Mouse (Mus musculus) midbrain, embryonic 14.5 days (tissue): ENCODE results near the gene Sft2d2. TPM values are rescaled to one million over a fixed set of nuclear protein-coding genes. Genes with fewer than 3 reads are reported as not detected.

Experiments used
- ATAC-seq: fragments of 200-750 bp; cut with Nextera tagmentation; 2 replicates; pipeline ENCODE4 v1.8.0; 2017; ENCODE audit warnings: moderate number of reproducible peaks, moderate library complexity; ENCODE audit not compliant: low FRiP score, low TSS enrichment
- DNase-seq: peaks from one replicate; pipeline ENCODE4 v3.0.0-alpha.2; 2015
- H3K27ac ChIP-seq: fragments of 300-500 bp; sonication (generic); replicated peaks from 2 replicates; pipeline ENCODE4 v1.5.1; 2014; ENCODE audit warnings: mild to moderate bottlenecking, low read depth, low read length, moderate library complexity
- H3K27me3 ChIP-seq: fragments of 300-500 bp; sonication (generic); 2 replicates; pipeline ENCODE4 v1.6.1; 2014; ENCODE audit warnings: low read length, control low read depth, mixed read lengths; ENCODE audit not compliant: control insufficient read depth, insufficient read depth
- H3K36me3 ChIP-seq: fragments of 300-500 bp; sonication (generic); 2 replicates; pipeline ENCODE4 v1.6.1; 2014; ENCODE audit warnings: low read length, control low read depth; ENCODE audit not compliant: control insufficient read depth, insufficient read depth
- H3K4me1 ChIP-seq: fragments of 300-500 bp; sonication (generic); 2 replicates; pipeline ENCODE4 v1.6.1; 2014; ENCODE audit warnings: mild to moderate bottlenecking, antibody characterized with exemption, low read length, control low read depth; ENCODE audit not compliant: control insufficient read depth, insufficient read depth
- H3K4me2 ChIP-seq: fragments of 300-500 bp; sonication (generic); 2 replicates; pipeline ENCODE4 v1.6.1; 2014; ENCODE audit warnings: mild to moderate bottlenecking, low read length, moderate library complexity
- H3K4me3 ChIP-seq: fragments of 300-500 bp; sonication (generic); replicated peaks from 2 replicates; pipeline ENCODE4 v1.5.1; 2014; ENCODE audit warnings: low read depth, low read length
- H3K9ac ChIP-seq: fragments of 300-500 bp; sonication (generic); replicated peaks from 2 replicates; pipeline ENCODE4 v1.6.1; 2014; ENCODE audit warnings: mild to moderate bottlenecking, low read length, moderate library complexity
- H3K9me3 ChIP-seq: fragments of 300-500 bp; sonication (generic); 2 replicates; pipeline ENCODE4 v1.6.1; 2016; ENCODE audit warnings: low read length, control low read depth, mixed read lengths; ENCODE audit not compliant: control insufficient read depth
- WGBS: fragments of 180-500 bp; shearing (Covaris S2); extraction: QIAGEN DNeasy Blood & Tissue Kit; methylation state at CpG from one replicate; pipeline ENCODE4 v1.1.7; 2014; 5-methylcytosine and 5-hydroxymethylcytosine counted together
- polyA plus RNA-seq: library from polyadenylated mRNA; unstranded; fragments of >200 nt; fragmentation: Nextera tagmentation; extraction: Ambion mirVana; gene quantifications from 2 replicates; pipeline ENCODE4 v1.2.1, GENCODE M21; 2014

Gene Sft2d2
- polyA plus RNA-seq, 1 experiment from 2014 or later: 6.1 TPM

DNA sequence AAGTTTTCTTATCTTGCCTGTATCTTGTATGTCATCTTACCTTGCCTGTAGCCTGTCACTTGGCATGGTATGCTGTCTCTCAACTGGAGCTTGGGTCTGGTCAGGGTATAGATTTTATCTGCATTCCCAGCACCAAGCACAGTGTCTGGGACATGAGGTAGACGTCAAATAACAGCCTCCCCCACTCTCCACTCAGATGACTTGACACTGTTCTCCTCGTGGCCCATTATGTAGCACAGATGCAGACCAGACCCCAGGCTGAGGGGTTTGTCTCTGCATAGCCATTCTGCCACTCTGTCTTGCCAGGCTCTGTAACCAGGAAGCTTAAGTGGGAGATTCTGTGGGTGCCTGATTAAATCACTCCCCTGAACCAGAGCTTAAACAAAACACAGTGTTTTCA, 11.4 kb upstream of the Sft2d2 start:
- DNase-seq (no peak), ATAC-seq (no peak)
- Histone ChIP-seq H3K27me3 (no peaks in the 10 kb centered on the region), H3K9ac (no peak overlapping the region), H3K9me3 (no peaks in the 10 kb centered on the region), H3K4me1 (no peaks in the 10 kb centered on the region), H3K36me3 (no peaks in the 10 kb centered on the region), H3K27ac (no peak overlapping the region), H3K4me2 (no peak overlapping the region), H3K4me3 (no peak overlapping the region)
- WGBS: 52% methylated on average over 2 of the region's 2 CpGs

DNA sequence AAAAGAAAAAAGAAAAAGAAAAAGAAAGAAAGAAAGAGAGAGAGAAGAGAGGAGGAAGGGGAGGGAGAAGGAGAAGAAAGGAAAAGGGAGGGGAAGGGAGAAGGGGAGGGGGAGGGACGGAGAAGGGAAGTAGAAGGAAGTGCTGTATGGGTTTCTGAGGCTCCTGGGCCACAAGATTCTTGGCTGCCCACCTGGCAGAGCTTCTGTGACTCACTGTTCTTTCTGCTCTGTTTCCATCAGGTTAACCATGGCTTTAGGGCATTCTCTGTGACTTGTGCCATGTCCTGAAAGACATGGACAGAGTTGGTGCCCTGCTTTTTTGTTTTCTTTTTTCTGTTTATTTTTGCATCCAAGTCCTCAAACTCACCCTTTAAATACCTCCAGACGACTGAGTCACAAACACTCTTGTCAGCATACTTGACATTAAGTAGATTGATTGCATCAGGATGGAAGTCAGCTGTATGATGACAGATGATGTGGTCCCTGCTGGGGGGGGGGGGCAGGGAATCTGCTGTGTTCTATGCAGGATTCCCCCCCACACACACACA, 9.3 kb upstream of the Sft2d2 start:
- Histone ChIP-seq H3K4me3 (no peak overlapping the region), H3K27me3 (no peaks in the 10 kb centered on the region), H3K9ac (no peak overlapping the region), H3K27ac (no peak overlapping the region), H3K4me1 (no peaks in the 10 kb centered on the region), H3K36me3 (no peaks in the 10 kb centered on the region), H3K9me3 (no peaks in the 10 kb centered on the region), H3K4me2 (no peak overlapping the region)
- WGBS: 43% methylated on average over 2 of the region's 2 CpGs
- DNase-seq: no peak
- ATAC-seq: no peak

DNA sequence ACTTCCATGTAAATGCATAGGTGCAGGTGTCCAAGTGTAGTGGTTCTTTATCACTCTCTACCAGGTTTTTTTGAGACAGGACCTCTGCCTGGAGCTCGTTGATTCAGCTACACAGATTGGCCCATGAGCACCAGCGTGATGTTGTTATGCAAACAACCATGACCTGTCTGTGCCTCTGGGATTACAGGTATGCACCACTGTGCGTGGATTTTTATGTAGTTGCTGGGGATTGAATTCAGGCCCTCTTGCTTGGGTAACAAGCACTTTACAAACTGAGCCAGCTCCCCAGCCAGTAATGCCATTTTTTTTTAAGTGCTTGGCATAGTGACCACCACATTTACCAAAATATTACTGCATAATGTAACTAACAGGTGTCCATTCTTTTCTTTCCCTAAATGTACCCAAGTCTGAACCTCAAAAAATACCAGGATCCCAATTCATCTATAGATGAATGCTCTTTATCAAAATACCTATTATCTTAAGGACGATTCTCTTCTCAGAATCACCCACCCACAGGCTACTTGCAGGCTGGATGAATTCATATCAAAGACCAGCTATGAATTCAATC, 7.3 kb upstream of the Sft2d2 start:
- 87% methylated on average over 4 of the region's 4 CpGs for WGBS
- ATAC-seq (no peak), DNase-seq (no peak)
- no peaks in the 10 kb centered on the region for H3K9me3 ChIP-seq
- no peak overlapping the region for H3K9ac ChIP-seq
- no peak overlapping the region for H3K4me3 ChIP-seq
- H3K4me1 ChIP-seq: no peaks in the 10 kb centered on the region
- H3K4me2 ChIP-seq: no peak overlapping the region
- H3K27ac ChIP-seq: no peak overlapping the region
- H3K36me3 ChIP-seq: no peaks in the 10 kb centered on the region
- H3K27me3 ChIP-seq: no peaks in the 10 kb centered on the region

DNA sequence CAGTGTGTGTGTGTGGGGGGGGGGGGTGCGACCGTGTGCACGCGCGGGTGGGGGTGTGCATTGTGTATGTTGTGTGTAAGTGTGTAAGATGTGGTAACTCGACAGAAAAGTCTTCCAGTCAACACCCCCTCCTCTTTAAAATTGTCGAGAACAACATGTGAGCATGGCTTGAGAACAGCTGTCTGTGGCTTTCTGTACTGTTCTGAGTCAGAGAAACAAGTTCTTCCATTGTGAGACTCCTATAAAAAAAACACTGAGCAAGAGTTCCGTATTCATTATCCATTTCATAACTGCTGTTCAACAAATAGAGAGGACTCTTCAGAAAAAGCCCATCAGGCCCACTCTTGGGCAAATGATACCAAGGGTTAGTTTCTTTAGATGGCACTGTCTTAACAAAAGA, 6.5 kb upstream of the Sft2d2 start:
- no peaks in the 10 kb centered on the region for H3K27me3 ChIP-seq
- H3K9me3 ChIP-seq: no peaks in the 10 kb centered on the region
- DNase-seq (no peak), ATAC-seq (no peak)
- H3K27ac ChIP-seq: no peak overlapping the region
- H3K4me2 ChIP-seq: no peak overlapping the region
- H3K9ac ChIP-seq: no peak overlapping the region
- H3K4me3 ChIP-seq: no peak overlapping the region
- H3K4me1 ChIP-seq: no peaks in the 10 kb centered on the region
- H3K36me3 ChIP-seq: no peaks in the 10 kb centered on the region
- WGBS: 87% methylated on average over 8 of the region's 8 CpGs

DNA sequence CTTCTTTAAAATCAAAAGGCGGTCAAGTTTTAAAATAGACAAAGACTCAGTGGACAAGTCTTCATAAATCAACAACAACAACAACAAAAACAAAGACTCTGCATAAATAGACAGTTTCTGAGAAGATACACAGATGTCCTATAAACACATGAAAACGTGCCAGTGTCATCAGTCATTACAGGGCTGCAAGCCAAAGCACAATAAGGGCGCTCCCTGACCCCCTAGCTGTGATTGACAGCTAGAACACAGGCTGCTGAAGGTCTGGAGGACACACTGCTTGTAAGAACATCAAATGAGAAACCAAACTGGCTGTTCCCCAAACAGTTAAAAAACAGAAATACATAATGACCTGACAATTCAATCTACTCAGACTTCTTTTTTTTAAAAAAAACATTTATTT, 5.4 kb upstream of the Sft2d2 start:
- peaks cover 9% of the 10 kb centered on the region; the same call in 1 of the 2 replicates for H3K27me3 ChIP-seq
- H3K27ac ChIP-seq: no peak overlapping the region
- H3K9ac ChIP-seq: no peak overlapping the region
- no peaks in the 10 kb centered on the region for H3K9me3 ChIP-seq
- no peak overlapping the region for H3K4me2 ChIP-seq
- ATAC-seq (no peak), DNase-seq (no peak)
- H3K4me1 ChIP-seq: peaks cover 5% of the 10 kb centered on the region; the same call in 1 of the 2 replicates
- no peaks in the 10 kb centered on the region for H3K36me3 ChIP-seq
- H3K4me3 ChIP-seq: no peak overlapping the region
- 74% methylated on average over 3 of the region's 3 CpGs for WGBS

DNA sequence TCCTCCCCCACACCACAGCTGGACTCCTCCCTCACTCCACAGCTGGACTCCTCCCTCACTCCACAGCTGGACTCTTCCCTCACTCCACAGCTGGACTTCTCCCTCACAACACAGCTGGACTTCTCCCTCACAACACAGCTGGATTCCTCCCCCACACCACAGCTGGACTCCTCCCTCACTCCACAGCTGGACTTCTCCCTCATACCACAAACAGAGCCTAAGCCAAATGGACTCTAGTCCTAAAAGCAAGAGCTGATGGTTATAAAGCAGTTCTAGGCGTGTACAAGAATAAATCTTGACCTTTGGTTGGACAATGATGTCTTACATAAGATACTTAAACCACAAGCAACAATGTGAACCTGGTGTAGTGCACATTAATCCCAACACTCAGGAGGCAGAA, 4.7 kb upstream of the Sft2d2 start:
- Histone ChIP-seq H3K36me3 (no peaks in the 10 kb centered on the region), H3K4me3 (no peak overlapping the region), H3K4me2 (no peak overlapping the region), H3K9ac (no peak overlapping the region), H3K27ac (no peak overlapping the region), H3K9me3 (no peaks in the 10 kb centered on the region), H3K4me1 (peaks cover 7% of the 10 kb centered on the region; the same call in 1 of the 2 replicates), H3K27me3 (peaks cover 14% of the 10 kb centered on the region)
- 62% methylated on average over 1 of the region's 1 CpGs for WGBS
- ATAC-seq (no peak), DNase-seq (no peak)

DNA sequence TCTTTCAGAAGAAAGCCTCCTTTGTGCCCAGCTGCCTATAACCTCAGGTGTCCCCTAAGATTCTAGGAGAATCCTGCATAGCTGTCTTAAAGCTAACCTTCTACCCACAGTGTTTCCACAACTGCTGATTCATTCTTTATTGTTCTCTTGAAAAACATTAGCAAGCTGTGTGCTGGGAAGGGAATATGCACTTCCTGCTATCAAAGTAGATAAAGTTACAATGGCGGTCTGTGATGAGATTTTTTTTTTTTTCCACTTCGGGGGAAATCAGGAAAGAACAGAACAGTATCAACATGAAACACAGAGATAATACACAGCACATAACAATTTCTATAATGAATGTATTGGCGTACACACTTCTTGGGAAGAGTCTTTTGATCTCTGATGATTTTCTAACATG, 3.6 kb upstream of the Sft2d2 start:
- Histone ChIP-seq H3K9me3 (no peaks in the 10 kb centered on the region), H3K36me3 (no peaks in the 10 kb centered on the region), H3K27ac (no peak overlapping the region), H3K4me1 (peaks cover 7% of the 10 kb centered on the region; the same call in 1 of the 2 replicates), H3K9ac (no peak overlapping the region), H3K4me3 (no peak overlapping the region), H3K4me2 (no peak overlapping the region), H3K27me3 (peaks cover 17% of the 10 kb centered on the region)
- no peak for ATAC-seq
- no peak for DNase-seq
- 93% methylated on average over 3 of the region's 3 CpGs for WGBS

DNA sequence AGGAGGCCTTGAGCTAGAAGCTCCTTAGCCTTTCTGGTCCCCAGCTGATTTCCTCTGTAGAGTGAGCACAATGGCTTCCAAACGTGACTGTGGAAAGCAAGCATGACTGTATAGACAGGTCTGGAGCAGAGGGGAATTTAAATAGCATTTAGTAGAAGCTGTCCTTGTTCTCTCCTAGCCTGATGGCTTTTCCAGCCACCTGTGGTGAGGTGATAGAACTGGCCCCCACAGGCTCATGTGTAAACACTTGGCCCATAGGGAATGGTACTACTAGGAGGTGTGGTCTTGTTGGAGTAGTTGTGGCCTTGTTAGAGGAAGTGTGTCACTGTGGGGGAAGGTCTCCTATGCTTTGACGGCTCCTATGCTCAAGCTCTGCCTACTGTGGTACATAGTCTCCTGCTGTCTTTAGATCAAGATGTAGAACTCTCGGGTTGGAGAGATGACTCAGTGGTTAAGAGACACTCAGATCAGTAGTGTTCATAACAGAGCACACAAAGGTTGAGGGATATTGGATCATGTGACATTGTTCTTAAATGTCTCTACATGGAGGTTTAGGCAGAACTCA, 1.2 kb upstream of the Sft2d2 start:
- Histone ChIP-seq H3K9ac (no peak overlapping the region), H3K4me2 (no peak overlapping the region), H3K9me3 (no peaks in the 10 kb centered on the region), H3K27ac (no peak overlapping the region), H3K4me1 (peaks cover 7% of the 10 kb centered on the region; the same call in 1 of the 2 replicates), H3K27me3 (peaks cover 17% of the 10 kb centered on the region), H3K36me3 (no peaks in the 10 kb centered on the region), H3K4me3 (no peak overlapping the region)
- 68% methylated on average over 3 of the region's 3 CpGs for WGBS
- no peak for ATAC-seq
- no peak for DNase-seq

DNA sequence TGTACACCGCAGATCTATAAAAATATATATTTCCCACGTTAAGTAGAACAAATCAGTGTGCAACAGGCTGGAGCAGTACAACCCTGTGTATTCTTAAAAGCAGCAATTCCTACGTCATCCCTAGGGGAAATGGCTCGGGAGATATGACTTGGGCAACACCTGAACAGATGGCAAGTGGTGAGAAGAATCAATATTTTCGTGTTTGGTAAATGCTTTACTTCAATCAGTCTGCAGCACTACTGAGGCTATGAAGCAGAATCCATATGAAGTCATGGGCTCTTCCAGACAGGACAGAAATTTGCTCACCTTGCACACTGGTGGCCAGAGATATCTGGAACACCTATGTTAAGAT, 400 bp upstream of the Sft2d2 start:
- ATAC-seq (no peak; the same call in 1 of the 2 replicates), DNase-seq (no peak)
- Histone ChIP-seq H3K27me3 (peaks cover 17% of the 10 kb centered on the region), H3K36me3 (no peaks in the 10 kb centered on the region), H3K9ac (peak overlapping the region; percentile 62), H3K9me3 (no peaks in the 10 kb centered on the region), H3K4me2 (peak overlapping the region; percentile 97), H3K4me3 (peak overlapping the region; percentile 71), H3K4me1 (peaks cover 7% of the 10 kb centered on the region; the same call in 1 of the 2 replicates), H3K27ac (no peak overlapping the region)
- 15% methylated on average over 5 of the region's 5 CpGs for WGBS
